Mouse (Mus musculus) erythroblast, adult 5-6 weeks (primary cell): ENCODE results near the gene Pyy. TPM values are rescaled to one million over a fixed set of nuclear protein-coding genes. Genes with fewer than 3 reads are reported as not detected.

Experiments
- total RNA-seq, 2 experiments: library from RNA; stranded (forward) in 1 of 2; stranded (reverse) in 1 of 2; fragments of 150-400 nt in 1 of 2; fragments of 200-764, 138-1000 nt in 1 of 2; gene quantifications; 2 replicates each; pipeline versions ENCODE4 v1.2.3 to v1.2.4; 2015 to 2017; ENCODE audit warnings: low replicate concordance in 2 of 2

Pyy gene
- total RNA-seq, 2 experiments from 2014 or later = not detected

Other genes starting within 250 kb of the Pyy start
- gene Meox1, start 213.5 kb downstream of the Pyy start, total RNA-seq (2015; ENCODE audit: low replicate concordance) = not detected in 2 replicates
- gene Meox1, start 213.5 kb downstream of the Pyy start, total RNA-seq (2017; ENCODE audit: low replicate concordance) = not detected in 2 replicates
- not detected in 2 replicates for gene Sost, start 140.8 kb downstream of the Pyy start, total RNA-seq (2015; ENCODE audit: low replicate concordance)
- gene Sost, start 140.8 kb downstream of the Pyy start, total RNA-seq (2017; ENCODE audit: low replicate concordance) = not detected in 2 replicates
- not detected in 2 replicates for gene Cfap97d1, start 123.6 kb downstream of the Pyy start, total RNA-seq (2015; ENCODE audit: low replicate concordance)
- not detected in 2 replicates for gene Cfap97d1, start 123.6 kb downstream of the Pyy start, total RNA-seq (2017; ENCODE audit: low replicate concordance)
- gene Dusp3, start 120.8 kb downstream of the Pyy start, total RNA-seq (2015; ENCODE audit: low replicate concordance) = 1.9 and 5.0 TPM in 2 replicates
- 1.5 and 3.1 TPM in 2 replicates for gene Dusp3, start 120.8 kb downstream of the Pyy start, total RNA-seq (2017; ENCODE audit: low replicate concordance)
- 0.84 TPM in 1 of 2 replicates, not detected in the other for gene Mpp3, start 79.4 kb downstream of the Pyy start, total RNA-seq (2015; ENCODE audit: low replicate concordance)
- 0.14 TPM in 1 of 2 replicates, not detected in the other for gene Mpp3, start 79.4 kb downstream of the Pyy start, total RNA-seq (2017; ENCODE audit: low replicate concordance)
- gene Cd300lg, start 66.3 kb downstream of the Pyy start, total RNA-seq (2015; ENCODE audit: low replicate concordance) = 2.1 and 7.1 TPM in 2 replicates
- gene Cd300lg, start 66.3 kb downstream of the Pyy start, total RNA-seq (2017; ENCODE audit: low replicate concordance) = 0.42 and 0.77 TPM in 2 replicates
- 7.7 and 12.7 TPM in 2 replicates for gene Mpp2, start 19.3 kb downstream of the Pyy start, total RNA-seq (2015; ENCODE audit: low replicate concordance)
- 14.2 and 20.6 TPM in 2 replicates for gene Mpp2, start 19.3 kb downstream of the Pyy start, total RNA-seq (2017; ENCODE audit: low replicate concordance)
- gene Ppy, start 6.5 kb downstream of the Pyy start, total RNA-seq (2015; ENCODE audit: low replicate concordance) = not detected in 2 replicates
- not detected in 2 replicates for gene Ppy, start 6.5 kb downstream of the Pyy start, total RNA-seq (2017; ENCODE audit: low replicate concordance)
- not detected in 2 replicates for gene Nags, start 37.7 kb upstream of the Pyy start, total RNA-seq (2015; ENCODE audit: low replicate concordance)
- gene Nags, start 37.7 kb upstream of the Pyy start, total RNA-seq (2017; ENCODE audit: low replicate concordance) = 0.43 and 1.5 TPM in 2 replicates
- gene Tmem101, start 48.6 kb upstream of the Pyy start, total RNA-seq (2015; ENCODE audit: low replicate concordance) = 0.96 and 3.8 TPM in 2 replicates
- gene Tmem101, start 48.6 kb upstream of the Pyy start, total RNA-seq (2017; ENCODE audit: low replicate concordance) = 3.1 and 4.0 TPM in 2 replicates
- gene Lsm12, start 77.5 kb upstream of the Pyy start, total RNA-seq (2015; ENCODE audit: low replicate concordance) = 48.3 and 48.8 TPM in 2 replicates
- gene Lsm12, start 77.5 kb upstream of the Pyy start, total RNA-seq (2017; ENCODE audit: low replicate concordance) = 22.7 and 28.8 TPM in 2 replicates
- 16.3 and 21.7 TPM in 2 replicates for gene G6pc3, start 81.8 kb upstream of the Pyy start, total RNA-seq (2015; ENCODE audit: low replicate concordance)
- gene G6pc3, start 81.8 kb upstream of the Pyy start, total RNA-seq (2017; ENCODE audit: low replicate concordance) = 4.7 and 9.8 TPM in 2 replicates
- 3.7 and 10.2 TPM in 2 replicates for gene Hdac5, start 122.3 kb upstream of the Pyy start, total RNA-seq (2015; ENCODE audit: low replicate concordance)
- gene Hdac5, start 122.3 kb upstream of the Pyy start, total RNA-seq (2017; ENCODE audit: low replicate concordance) = 13.3 and 17.3 TPM in 2 replicates
- gene BC030867, start 141.1 kb upstream of the Pyy start, total RNA-seq (2015; ENCODE audit: low replicate concordance) = 3.8 and 5.0 TPM in 2 replicates
- gene BC030867, start 141.1 kb upstream of the Pyy start, total RNA-seq (2017; ENCODE audit: low replicate concordance) = 4.1 and 7.2 TPM in 2 replicates
- gene Asb16, start 160.9 kb upstream of the Pyy start, total RNA-seq (2015; ENCODE audit: low replicate concordance) = not detected in 2 replicates
- gene Asb16, start 160.9 kb upstream of the Pyy start, total RNA-seq (2017; ENCODE audit: low replicate concordance) = not detected in 2 replicates
- gene Tmub2, start 177.1 kb upstream of the Pyy start, total RNA-seq (2015; ENCODE audit: low replicate concordance) = 15.9 and 17.1 TPM in 2 replicates
- gene Tmub2, start 177.1 kb upstream of the Pyy start, total RNA-seq (2017; ENCODE audit: low replicate concordance) = 17.0 and 28.0 TPM in 2 replicates
- 6.3 and 10.4 TPM in 2 replicates for gene Atxn7l3, start 188.8 kb upstream of the Pyy start, total RNA-seq (2015; ENCODE audit: low replicate concordance)
- gene Atxn7l3, start 188.8 kb upstream of the Pyy start, total RNA-seq (2017; ENCODE audit: low replicate concordance) = 5.7 and 9.3 TPM in 2 replicates
- 19.0 and 22.8 TPM in 2 replicates for gene Ubtf, start 211.9 kb upstream of the Pyy start, total RNA-seq (2015; ENCODE audit: low replicate concordance)
- 119 and 258 TPM in 2 replicates for gene Ubtf, start 211.9 kb upstream of the Pyy start, total RNA-seq (2017; ENCODE audit: low replicate concordance)